Mouse (Mus musculus): ENCODE data around the gene Fgfr2. TPM values are rescaled to one million over a fixed set of nuclear protein-coding genes. Genes with fewer than 3 reads are reported as not detected.
A peak's percentile ranks its signal among the peaks of the same experiment; 100 is the strongest.
"Not testable (repeated sequence)": the region's sequence is repeated elsewhere in the genome, so short reads cannot be mapped to it uniquely, and the experiment has no call there.

Gene Fgfr2
- total RNA-seq, 2 experiments from 2014 or later, result 2.1 to 3.9 TPM

DNA sequence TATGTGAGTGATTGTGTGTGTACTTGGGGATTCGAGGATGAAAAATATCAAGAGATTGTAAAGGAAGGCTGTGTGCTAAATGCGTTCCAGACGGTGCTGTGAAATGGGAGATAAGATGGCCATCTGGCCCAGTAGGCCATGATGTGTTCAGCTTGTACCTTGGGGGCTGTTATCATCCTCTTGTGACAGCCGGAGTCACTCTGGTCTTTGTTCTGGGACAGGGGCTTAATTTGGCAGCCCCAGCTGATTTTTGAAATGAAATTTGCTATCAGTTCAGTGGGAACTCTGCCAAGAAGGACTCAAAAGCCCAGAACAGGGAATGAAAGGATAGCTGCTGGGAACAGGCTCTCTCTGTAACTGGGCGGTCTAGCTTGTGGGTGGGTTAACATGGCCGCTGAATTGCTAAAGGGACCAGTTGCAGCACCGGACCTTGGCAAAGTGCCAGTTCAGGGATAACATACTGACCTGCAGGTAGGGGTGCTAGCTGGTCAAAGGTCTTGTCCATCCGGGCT is 2453.7 kb downstream of the Fgfr2 start:
- intact Hi-C loops (cut with DNase I), result no loop called here
- peak; percentile 69 to 78 for DNase-seq

DNA sequence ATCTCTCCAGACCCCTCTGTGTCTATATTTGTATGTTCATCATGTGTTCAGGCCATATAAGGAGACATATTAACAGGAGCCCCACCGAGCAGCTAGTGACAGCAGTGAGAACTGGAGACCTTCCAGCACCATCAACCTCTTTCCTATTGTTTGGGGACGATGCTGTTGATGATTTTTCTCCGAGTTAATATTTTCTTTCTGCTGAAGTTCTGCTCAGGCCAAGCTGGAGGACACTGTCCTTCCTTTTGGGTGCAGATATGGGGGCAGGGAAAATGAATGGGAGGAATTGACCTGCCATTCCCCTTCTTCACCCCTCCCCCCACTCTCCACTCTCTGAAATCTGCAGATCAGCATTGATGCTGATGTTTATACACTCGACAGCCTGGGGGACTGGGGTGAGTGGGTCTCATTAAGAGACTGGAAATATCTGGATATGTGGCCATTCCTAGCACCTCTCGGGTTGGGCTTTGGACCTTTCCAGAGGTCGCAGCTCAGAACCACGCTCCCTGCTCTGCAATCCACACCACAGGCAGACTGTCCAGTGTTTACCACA is 2454.3 kb downstream of the Fgfr2 start:
- no peak for DNase-seq
- intact Hi-C loops (cut with DNase I), result no loop called here

DNA sequence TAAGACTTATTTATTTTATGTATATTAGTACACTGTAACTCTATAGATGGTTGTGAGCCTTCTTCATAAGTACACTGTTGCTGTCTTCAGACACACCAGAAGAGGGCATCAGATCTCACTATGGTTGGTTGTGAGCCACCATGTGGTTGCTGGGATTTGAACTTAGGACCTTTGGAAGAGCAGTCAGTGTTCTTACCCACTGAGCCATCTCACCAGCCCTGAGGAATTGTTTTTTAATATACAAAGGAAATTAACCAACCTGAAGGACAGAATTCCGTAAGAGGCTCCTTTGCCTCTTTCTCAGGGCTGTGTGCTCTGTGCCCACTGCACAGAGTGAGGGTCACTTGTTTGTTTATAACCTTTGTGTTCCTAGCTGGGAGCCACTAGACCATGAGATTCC is 2455.1 kb downstream of the Fgfr2 start:
- intact Hi-C loops (cut with DNase I); DNase-seq: not testable (repeated sequence)

DNA sequence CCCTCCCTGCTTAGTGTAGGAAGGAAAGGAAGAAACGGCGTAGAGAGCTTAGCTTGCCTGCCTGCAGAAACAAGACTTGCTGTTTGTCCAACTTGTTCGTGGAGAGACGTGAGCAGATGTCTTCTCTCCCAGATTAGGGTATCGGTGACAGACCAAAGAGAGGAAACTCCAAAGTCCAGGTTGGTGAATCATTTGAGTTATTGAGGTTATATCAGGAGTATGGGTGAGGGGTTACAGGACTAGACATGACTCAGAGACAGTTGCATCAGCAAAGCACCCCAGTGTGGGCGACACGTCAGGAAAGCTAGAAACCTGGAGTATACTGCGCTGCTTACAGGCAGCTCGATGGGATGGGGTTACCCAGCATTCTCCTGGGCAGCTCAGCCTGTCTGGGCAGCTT is 2457.8 kb downstream of the Fgfr2 start:
- no peak for DNase-seq
- intact Hi-C loops (cut with DNase I), result no loop called here

DNA sequence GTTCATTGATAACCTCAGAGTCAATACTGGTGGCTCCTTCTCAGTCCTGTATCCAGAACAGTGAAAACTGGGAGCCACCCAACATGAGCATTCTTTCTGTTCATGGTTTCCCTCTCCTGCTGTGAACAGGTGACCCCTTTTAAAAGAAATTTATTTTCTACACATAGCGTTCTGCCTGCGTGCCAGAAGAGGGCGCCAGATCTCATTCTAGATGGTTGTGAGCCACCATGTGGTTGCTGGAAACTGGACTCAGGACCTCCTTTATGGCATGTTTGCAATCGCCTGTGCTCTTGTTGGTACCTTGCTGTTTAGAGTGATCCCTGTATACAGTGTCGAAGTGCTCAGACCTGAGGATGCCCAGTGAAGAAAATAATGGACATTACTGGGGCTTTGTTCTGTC is 2458.5 kb downstream of the Fgfr2 start:
- no peak for DNase-seq
- intact Hi-C loops (cut with DNase I), result no loop called here

DNA sequence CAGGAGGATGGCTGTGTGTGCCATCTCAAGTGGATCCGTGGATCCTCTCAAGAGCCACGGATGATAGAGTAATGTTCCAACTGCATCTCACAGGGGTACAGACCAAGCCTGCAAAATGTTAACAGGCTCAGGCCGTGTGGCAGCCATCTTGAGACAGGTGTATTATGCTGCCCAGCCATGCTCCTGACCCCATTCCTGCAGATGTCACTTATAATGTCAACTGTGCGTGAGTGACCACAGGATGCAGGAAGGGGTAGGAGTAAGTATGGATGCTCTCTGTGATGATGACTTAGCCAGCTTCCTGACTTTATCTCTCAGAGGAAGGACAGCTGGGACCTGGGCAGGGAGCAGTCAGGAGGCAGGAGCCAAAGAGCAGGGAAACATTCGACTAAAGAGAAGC is 2459.1 kb downstream of the Fgfr2 start:
- intact Hi-C loops (cut with DNase I), result no loop called here
- no peak for DNase-seq

DNA sequence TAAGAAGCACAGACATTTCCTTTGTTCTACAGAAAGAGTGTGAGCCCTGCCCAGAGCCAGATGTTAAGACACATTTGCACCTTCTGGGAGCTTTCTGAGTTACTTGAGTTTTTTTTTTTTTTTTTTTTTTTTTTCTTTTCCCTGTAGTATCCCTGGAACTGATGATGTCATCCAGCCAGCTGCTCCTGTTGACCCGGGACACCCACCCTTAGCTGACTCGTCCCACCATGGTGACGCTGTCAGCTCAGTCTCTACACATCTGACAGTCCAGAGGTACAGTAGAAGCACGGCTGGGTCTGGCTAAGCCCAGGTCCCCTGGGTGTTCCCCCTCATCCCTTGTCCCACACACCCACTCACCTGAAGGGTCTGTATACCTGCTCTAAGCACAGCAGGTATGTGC is 2460.3 kb downstream of the Fgfr2 start:
- no peak for DNase-seq
- intact Hi-C loops (cut with DNase I), result no loop called here

DNA sequence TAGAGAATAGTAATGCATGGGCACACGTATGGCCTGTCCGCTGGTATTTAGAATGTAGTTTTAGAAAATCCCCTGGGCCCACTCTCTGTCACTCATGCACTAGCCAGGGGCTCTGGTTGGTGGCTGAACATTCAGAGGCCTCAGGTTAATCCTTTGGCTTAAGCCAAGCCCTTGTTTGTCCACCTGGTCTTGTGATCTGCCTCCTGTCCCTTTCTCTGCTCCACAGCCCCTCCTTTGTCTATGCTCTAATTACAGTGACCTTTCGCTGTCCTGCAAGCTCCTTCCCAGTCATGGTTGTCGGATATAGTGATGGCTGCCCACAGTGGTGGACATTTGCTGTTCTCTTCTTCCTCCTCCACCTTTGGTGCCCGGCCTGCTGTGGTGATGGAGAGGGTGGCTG is 2460.9 kb downstream of the Fgfr2 start:
- DNase-seq, result no peak
- intact Hi-C loops (cut with DNase I), result no loop called here

DNA sequence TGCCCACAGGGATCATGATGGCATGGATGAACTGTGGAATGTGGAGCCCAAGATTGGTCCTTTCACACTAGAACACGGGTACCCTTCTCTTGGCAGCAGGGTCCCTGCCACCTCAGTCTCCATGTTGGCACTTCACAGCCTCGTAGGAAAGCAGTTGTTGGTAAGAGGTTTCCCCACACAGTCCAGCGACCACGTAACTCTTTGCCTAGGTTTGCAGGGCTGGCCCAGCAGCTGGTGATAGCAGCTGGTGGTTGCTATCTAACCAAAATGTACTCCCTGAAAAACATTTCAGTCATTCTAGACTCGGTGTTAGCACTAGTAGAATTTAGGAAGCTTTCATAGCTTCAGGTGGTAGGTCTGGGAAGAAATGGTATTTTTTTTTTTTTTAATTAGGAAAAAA is 2464.0 kb downstream of the Fgfr2 start:
- intact Hi-C loops (cut with DNase I), result no loop called here

DNA sequence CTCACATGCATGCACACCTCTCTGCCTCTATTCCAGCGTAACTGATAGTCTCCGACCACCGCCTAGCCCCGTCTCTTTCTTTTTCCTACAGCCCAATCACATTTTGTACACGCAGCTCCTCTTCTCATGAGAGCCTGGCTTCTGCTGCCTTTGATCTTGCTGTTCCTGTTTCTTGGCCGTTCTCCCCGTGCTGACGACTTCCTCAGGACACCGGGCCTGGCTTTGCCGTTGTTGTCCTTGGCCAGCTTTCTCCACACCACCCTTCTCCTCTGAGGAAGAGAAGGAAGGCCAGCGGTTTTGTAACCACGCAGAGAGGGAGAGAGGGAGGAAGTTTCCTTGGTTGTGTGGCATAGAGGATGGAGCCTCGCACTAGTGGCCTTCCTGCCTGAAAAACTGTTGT is 2465.4 kb downstream of the Fgfr2 start:
- intact Hi-C loops (cut with DNase I), result no loop called here
- peak; percentile 82 to 83 for DNase-seq

More for the DNA sequence above, 2464.0 kb downstream of the Fgfr2 start:
- no peak for DNase-seq

DNA sequence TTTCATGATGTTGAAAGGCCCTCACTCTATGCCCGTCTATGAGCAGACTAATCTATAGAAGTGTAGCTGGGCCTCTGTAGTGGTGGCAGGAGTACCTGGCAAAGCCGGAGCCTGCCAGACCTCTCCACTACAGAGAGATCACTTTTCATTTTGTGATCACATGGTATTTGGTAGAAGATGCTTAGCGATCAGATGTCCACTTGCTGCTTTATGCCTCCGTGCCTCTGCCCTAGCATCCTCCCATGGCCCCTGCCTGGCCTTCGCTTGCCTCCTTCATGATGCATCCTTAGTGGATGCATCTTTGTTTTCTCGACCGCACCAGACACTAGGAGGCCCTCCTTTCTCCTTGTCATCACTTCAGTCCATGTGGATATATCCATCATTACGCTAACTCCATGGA is 2466.2 kb downstream of the Fgfr2 start:
- intact Hi-C loops (cut with DNase I), result no loop called here
- no peak for DNase-seq

DNA sequence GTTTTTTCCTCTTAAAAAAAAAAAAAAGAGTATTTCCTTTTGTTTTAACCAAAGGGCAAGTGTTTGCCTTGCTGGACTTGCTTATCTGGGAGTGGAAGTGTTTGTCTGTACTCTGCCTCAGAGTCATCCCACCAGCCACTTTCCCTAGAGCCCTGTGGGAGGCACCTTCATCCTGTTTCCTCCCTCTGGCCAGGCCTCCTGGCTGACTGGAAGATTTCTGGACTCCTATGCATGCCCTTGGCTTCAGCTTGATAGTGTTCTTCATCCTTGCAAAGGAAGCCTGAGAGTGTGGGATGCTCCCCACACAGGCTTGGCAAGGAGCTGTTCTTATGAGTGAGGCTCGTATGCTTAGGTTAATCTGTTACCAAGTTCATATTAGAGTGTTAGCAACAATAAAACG is 2468.6 kb downstream of the Fgfr2 start:
- peak; percentile 59 to 61 for DNase-seq
- intact Hi-C loops (cut with DNase I), result no loop called here

DNA sequence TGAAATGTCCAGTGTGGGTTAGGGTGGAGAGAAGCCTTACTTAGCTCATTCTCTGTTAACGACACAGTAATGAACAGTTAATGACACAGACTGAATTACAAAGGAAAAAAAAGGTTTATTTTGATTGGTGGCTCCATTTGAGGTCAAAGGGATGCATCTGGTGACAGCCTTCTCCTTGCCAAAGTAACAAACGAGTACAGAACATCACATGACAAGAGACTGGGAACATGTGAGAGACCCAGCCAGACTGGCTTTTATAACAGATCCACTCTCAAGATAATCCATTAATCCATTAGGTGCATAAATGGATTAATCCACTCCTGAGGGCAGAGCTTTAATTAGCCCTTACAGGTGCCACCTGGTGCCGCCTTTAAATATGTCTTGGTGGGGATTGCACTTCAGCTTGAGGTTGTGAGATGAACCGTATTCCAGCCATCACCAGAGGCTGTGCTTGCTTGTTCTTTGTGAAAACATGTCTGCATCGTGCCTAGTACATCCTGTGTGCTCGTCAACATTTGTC is 2470.1 kb downstream of the Fgfr2 start:
- intact Hi-C loops (cut with DNase I), result no loop called here

DNA sequence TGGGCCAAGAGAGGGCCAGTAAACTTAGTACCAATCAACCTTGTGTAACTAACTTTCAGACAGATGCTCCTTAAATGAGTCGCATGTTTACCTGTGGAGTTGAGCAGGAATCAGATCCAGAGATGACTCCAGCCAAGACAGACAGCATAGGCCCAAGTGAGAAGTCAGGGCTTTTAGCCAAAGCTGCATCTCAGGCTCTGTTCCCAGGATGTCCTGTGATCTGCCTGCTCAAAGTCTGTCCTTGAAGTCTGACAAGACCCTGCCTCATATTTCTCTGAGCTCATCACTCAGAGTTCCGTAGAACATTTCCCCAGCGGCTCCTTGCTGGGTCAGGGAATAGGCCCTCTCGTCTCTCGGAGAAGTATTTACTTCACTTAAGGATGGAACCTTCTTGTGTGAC is 2472.5 kb downstream of the Fgfr2 start:
- no peak for DNase-seq
- intact Hi-C loops (cut with DNase I), result no loop called here

More for the DNA sequence above, 2470.1 kb downstream of the Fgfr2 start:
- no peak for DNase-seq

DNA sequence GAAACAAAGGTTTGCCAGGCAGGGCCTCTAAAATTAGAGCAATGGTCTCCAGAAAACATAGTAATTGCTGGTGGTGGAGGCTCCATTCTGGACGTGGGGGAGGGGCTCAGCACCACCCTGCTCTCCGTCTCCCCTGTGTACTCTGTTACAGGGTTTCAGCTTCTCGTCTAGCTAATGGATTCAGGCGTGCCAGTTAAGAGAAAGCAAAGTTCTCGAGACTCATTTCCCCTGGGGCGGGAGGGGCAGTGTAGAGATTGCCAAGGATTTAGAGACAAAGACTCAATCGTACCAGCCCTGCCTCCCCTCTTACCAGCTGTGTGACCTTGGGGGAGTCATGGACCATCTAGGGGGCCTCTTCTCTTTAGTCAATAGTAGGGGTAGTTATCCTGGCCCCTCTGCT is 2473.9 kb downstream of the Fgfr2 start:
- intact Hi-C loops (cut with DNase I), result no loop called here
- DNase-seq, result no peak

DNA sequence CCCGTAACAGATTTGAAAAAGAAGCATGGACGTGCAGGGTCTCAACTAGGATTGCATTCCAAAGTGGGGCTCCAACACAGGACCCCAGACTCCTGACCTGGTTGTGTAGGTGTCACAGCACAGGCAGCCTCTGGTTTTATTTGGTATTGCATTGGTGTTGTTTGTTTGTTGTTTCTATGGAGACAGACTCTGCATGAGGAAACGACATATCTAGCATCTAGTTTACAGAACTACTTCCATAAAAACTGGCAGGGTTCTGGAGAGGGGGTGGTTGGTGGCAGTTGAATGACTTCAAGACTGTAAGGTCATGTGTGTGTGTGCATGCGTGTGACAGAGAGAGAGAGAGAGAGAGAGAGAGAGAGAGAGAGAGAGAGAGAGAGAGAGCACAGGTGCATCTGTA is 2475.1 kb downstream of the Fgfr2 start:
- DNase-seq, result no peak
- intact Hi-C loops (cut with DNase I), result no loop called here

DNA sequence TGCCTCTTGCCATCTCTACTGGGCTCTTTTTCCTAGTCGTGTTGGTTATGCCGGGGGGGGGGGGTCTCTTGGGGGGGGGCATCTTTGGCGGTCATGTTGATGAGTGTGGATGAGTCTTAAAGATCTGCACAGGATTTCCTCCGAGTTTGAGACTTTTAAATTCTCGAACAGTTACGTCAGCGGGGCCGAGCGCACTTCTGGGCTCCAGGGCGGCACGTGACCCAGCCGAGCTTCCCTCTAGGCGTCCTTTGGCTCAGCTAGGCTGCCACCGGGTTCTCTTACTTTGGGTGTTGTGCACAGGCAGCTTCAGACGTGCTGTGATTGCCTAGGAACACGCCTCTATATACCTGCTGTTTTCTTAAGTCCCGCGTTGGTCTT is 2476.4 kb downstream of the Fgfr2 start:
- peak; percentile 82 to 83 for DNase-seq
- intact Hi-C loops (cut with DNase I), result loop anchor here (2.0 kb wide), 1 partner anchor 24 kb away; no protein-coding TSS in a partner anchor

DNA sequence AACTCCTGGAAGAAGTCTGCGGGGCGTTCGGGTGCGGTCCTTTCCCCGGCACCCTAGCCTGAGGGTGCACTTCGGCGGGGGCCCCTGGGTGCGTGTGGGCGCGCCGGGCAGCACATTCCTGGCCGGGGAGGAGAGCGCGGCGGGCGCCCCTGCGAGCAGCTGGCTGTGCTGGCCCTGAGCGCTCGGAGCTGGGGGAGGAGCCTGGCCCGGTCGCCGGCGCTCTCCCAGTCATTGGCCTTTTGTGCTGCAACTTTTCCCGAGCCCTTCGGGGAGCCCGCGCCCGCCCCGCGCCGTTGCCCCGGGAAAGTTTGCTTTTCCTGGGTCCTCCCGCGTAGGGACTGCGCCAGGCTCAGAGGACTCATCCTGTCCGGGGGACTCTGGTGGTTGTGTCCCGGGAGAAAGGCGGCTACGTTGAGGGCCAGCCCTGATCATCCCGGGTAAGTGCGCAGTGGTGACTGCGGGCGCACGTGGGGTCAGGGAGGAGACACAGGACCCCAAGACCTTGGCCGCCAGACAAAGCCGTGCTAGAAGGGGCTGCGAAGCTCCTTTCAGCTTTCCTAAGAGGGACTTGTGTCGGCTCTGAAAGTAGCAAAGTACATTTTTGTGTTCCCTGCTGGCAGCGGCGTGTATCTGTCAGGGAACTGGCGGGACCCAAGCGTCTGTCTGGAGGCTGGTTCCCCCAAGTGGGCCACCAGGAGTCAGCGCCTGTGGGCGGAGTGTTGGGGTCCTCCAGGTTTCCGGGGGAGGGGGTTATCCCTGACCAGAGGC is 2477.0 kb downstream of the Fgfr2 start:
- peak; percentile 84 to 87 for DNase-seq
- intact Hi-C loops (cut with DNase I), result loop anchor here (2.0 kb wide), 1 partner anchor 25 kb away; no protein-coding TSS in a partner anchor

DNA sequence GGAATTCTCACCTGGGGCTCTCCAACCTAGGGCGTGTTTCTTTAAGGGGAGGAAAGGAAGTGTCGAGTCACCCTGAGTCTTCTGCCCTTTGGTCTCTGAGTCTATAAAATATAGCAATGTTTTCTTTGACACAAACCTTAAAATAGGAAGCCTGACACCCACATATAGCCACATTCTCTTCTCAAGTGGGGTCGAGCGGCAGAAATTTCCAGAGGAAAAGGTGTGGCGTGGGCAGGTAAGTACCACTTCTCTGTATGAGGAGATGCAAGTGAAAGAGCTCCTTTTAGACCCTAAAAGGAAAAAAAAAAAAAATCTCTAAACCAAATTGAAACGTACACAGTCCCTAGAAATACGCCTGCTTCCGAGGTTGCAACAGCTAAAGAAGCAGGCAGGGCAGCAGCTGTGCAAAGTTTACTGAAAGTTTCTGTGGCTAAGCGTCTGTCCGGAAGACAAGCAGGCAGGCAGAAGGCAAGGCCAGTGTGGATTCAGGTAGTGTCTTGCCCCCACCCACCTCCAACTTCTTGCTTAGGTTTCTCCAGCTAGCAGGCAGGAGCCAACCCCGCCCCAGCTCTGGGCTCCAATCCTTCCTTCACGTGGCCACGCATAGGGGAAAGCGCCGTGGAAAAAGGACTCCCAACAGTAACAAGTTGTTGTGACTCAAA is 2477.7 kb downstream of the Fgfr2 start:
- intact Hi-C loops (cut with DNase I), result no loop called here
- DNase-seq, result no peak

DNA sequence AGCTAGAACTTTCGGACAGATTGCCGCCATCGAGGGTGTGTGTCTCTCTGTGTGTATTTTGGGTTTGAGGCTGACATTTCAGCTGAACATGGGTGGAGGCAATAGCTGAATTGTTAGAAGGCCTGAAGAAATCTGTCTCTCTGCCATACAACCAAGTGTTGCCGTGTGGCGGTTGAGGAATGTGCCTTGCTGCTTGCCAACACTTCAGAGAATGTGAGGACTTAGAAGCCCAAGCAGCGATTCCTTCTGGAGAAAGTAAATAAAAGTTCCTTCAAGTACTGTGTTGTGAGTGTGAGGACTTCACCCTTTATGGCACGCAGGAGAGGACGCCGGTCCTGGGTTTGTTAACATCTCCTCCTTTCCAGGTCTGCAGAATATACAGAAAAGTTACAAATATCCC is 2482.5 kb downstream of the Fgfr2 start:
- intact Hi-C loops (cut with DNase I), result no loop called here
- DNase-seq, result no peak

DNA sequence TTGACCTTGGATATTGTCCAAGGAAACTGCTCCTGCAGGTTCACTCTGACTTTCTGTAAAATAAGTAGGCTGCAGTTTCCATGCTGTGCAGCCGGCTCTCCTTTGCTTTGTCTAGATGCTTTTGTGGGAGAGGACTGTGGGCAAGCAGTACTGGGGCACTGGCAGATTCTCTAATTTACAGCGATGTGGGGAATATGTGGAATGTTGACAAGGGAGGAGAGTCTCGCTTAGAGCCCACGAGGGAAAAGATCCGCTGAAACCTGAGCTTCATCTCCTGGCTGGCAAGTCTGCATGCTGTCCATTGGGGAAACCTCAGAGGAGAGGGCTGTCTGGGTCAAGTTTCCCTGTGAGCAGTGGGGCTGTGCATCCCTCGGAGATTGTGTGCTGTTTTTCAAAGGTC is 2485.3 kb downstream of the Fgfr2 start:
- no peak for DNase-seq

More for the DNA sequence above, 2485.3 kb downstream of the Fgfr2 start:
- intact Hi-C loops (cut with DNase I), result no loop called here

All from heart, postnatal 14 days (tissue).